Mouse (Mus musculus) urinary bladder, postnatal 14 days (tissue): ENCODE data around the gene Socs3.

Experiments used
- DNase-seq: peaks from one replicate; pipeline ENCODE4 v3.0.0; 2021; ENCODE audit warnings: low spot score

Gene Socs3

GRCm38 (mm10) chr11:117969945-117970872 is at the start of gene Socs3:
Socs3 (minus strand) TSS chr11:117970047.
- DNase-seq, result peak; percentile 95

DNA sequence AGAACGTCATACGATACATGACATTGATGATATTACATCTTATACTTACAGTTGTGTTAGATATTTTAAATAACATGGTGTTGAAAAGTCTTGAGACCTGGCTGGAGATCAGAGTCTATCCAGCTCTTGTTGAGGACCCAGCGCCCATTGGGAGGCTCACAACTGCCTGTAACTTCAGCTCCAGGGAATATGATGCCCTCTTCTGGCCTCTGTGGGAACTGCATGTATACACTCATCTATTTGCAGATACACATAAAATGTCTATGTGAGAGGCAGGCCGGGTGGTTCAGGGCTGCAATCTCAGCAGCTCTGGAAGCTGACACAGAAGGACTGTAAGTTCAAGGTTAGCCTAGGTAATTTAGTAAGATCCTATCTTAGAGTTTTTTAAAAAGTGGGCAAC is 48.5 kb upstream of the Socs3 start:
- no peak for DNase-seq

DNA sequence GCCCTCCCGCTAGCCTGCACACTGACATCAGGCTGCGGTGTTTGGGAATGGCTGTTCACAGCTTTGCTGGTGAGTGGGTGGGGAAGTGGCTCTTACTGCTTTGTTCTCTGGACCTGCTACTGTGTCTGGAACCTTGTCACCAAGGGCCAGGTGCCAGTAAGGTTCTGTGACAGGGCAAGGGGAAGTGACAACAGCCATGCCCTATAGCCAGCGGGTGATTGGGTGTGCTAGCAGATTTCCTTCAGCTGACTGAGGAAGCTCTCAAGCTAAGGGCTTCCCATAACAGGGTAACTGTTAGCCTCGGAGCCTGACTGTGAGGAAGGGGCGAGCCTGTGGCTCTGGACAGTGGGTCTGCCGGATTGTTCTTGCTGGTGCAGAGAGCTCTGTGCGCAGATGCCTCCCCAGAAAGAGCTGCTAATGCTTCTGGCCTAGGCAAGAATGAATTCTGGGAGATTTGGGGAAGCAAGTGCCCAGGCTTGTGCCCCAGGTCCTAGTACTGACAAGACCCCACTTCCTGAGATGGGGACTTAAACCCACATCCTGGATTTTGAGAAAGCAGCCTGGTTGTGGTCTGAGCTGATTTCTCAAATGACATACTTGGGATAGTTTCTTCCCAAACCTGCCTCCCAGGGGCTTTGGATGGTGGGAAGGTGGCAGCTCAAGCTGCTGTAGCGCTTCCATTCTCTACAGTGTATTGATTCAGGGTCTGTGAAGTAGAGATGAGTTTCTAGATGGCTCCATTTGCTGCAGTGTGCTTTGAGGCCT is 45.7 kb upstream of the Socs3 start:
- DNase-seq, result no peak

- DNase-seq, result no peak
Measured at GRCm38 (mm10) chr11:118014391-118014995, 44.6 kb upstream of the Socs3 start.

DNA sequence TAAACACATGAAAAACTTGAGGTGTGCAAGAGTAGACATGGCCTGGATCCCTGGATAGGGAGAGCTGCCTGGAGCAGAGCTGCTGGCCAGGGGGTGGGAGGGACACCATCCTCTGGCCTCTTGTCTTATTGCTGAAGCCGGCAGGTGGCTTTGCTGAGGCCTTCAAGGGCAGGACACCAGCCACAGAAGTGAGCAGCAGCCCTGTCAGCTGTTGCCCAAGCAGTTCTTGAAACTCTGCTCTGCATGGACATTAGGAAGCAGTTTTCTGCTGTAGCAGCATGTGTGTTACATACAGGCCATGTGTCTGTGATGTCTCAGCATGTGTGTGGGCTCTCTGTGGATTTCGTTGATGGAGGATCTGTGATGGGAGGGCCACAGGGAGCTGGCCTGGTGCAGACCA is 43.5 kb upstream of the Socs3 start:
- no peak for DNase-seq

- no peak for DNase-seq
Measured at GRCm38 (mm10) chr11:118012595-118012994, 42.7 kb upstream of the Socs3 start.

DNA sequence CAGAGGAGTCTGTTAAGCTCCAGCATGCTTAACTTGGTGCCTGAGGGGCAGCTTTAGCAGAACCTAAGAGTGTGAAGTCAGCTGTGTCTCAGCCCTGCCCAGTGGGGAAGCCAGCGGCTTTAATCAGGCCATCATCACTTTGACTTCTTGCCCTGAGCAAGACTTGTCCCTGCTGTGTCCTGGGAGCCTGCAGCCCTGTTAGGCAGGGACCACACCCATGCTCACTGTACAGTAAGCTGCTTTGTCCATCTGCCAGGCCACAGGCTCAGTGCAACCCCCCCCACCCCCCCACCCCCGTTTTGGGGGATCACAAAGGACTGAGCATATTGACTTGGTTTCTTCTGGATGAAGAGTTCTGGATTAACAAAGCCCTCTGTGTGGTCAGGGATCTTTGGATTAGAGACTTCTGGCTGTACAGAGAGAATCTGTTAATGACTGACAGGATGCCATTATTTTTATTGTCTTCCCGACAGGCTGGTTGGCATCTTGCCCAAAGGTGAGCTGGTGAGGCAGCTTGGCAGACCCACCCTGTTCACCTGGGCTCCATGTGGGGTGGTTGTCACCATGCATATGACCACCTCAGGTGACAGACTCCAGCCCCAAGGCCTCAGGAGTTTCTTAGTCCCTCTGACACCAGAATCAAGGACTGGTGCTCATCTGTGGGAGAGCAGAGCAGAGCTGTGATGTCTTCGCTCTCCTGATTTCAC is 40.2 kb upstream of the Socs3 start:
- DNase-seq, result no peak

GRCm38 (mm10) chr11:118008843-118009242 is 39.0 kb upstream of the Socs3 start:
- DNase-seq, result no peak

- no peak for DNase-seq
Measured at GRCm38 (mm10) chr11:118008144-118008805, 38.4 kb upstream of the Socs3 start.

GRCm38 (mm10) chr11:118007460-118008143 is 37.8 kb upstream of the Socs3 start:
- DNase-seq, result peak; percentile 45

GRCm38 (mm10) chr11:118004217-118004616 is 34.4 kb upstream of the Socs3 start:
- no peak for DNase-seq

GRCm38 (mm10) chr11:118003718-118004117 is 33.9 kb upstream of the Socs3 start:
- no peak for DNase-seq

GRCm38 (mm10) chr11:118003176-118003575 is 33.3 kb upstream of the Socs3 start:
- no peak for DNase-seq

DNA sequence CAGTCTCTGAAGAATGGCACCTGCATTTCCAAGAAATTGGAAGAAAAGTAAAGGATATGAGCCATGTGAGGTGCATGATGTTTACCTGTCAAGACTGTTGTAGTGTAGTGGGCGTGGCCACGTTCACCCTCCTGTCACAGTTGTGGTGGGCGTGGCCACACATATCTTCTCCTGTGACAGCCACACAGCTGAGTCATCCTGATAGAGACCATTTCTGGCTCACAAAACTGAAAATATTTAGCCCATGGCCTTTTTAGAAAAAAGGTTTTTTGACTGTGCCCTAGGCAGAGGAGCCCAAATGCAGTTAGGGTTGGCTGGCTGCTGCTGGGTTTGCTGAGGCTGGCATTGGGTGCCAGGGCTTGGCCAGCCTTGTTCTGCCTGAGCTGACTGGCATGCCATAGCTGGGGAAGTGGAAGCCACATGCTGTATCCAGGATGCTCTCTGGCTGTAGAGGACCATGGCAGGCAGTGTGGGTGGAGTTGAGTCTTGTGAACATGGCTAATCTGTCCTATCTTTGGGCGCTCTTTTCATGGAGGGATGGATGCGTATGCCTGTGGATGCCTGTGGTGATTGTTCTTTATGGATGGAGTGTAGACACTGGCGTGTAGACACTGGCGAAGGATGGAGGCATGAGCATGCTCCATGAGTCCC is 30.8 kb upstream of the Socs3 start:
- peak; percentile 41 for DNase-seq

- DNase-seq, result no peak
Measured at GRCm38 (mm10) chr11:118000083-118000482, 30.2 kb upstream of the Socs3 start.

DNA sequence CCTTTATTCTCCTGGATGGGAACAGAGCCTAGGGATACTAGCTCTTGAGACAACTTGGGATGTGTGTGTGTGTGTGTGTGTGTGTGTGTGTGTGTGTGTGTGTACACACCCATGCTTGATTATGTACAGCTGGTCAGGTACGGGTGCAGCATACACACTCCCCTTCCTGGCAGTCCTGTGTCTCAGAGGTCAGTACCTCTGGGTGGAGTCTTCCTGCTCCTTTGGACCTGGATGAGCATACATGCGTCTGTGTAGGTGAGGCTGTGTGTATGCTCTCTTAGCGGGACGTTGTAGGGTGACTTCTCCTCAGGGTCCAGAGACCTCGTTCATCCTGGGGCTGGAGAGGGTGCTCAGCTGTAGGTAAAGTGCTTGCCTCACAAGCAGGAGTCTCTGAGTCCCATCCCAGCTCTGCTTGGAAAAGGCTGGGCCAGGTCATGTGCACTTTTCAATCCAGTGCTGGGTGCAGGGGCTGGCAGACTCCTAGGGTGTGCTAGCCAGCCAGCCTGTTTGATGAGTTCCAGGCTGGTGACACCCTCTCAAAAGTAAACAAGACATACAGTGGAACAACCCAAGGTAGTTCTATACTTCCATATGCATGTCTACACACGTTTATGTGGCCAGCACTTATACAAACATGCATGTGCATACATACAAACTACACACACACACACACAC is 29.6 kb upstream of the Socs3 start:
- DNase-seq, result peak; percentile 43

DNA sequence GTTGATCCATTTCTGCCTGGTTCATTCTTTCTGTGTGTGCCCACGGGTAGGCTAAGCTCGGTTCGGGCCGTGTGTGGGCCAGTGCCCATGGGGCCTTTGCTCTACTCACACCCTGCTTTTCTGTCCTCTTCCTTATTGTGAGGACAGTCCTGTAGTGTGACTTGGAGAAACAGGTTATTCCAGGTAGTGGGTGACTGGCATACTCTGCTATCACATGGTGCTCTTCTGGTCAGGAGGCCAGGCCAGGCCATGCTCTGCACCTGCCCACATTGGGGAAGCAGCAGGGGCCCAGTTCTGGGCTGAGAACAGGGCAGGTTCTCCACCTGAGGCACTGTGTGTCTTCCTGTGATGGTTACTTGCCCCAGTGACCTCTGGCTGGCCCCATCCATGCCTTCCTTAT is 28.5 kb upstream of the Socs3 start:
- DNase-seq, result peak; percentile 37

GRCm38 (mm10) chr11:117997085-117997484 is 27.2 kb upstream of the Socs3 start:
- DNase-seq, result no peak

DNA sequence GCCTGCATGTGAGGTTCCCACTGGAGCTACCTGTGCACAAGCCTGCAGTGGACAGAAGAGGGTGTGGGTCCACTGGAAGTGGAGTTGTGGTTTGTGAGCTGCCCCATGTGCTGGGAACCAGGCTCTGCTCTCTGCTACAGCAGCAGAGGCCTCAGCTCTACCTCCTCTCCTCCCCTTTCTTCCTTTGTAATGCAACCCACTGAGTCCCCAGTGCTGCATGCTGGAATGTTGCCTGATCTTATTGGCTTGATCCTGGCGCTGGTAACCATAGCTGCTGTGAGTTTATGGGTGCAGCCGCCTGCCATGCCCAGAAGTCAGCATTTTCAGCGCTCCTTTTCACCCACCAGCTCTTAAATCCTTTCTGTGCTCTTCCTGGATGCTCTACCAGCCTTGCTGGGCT is 26.2 kb upstream of the Socs3 start:
- DNase-seq, result no peak

DNA sequence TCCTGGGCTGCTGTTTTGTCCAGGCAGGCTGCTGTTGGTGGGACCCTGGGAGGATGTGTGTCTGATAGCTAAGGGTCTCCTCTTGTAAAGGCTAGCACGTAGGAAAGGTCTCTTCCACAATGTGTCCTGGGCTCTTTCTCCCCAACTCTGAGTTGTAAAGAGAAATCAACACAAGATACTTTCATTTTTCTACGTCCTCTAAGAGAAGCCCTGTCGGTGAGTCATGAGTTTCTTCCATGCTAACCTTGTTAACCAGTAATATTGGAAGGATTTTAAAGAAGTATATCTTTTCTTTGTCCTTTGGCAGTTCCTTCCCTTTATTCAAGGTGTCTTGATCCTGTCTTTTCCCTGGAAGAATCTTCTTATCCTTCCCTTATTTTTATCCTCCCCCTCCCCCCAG is 25.8 kb upstream of the Socs3 start:
- DNase-seq, result no peak
